Mouse (Mus musculus) stomach, postnatal 0 days (tissue): ENCODE measurements around the gene Senp1. TPM values are rescaled to one million over a fixed set of nuclear protein-coding genes. Genes with fewer than 3 reads are reported as not detected.

Experiments used
- ATAC-seq: fragments of 200-750 bp; cut with Nextera tagmentation; 2 replicates; pipeline ENCODE4 v1.8.0; 2017; ENCODE audit not compliant: low FRiP score, low TSS enrichment
- DNase-seq: peaks from one replicate; pipeline ENCODE4 v3.0.0-alpha.2; 2016; ENCODE audit warnings: low spot score
- H3K27ac ChIP-seq: fragments of 300-500 bp; sonication (generic); replicated peaks from 2 replicates; pipeline ENCODE4 v1.5.1; 2014; ENCODE audit warnings: mild to moderate bottlenecking, control low read depth
- H3K27me3 ChIP-seq: fragments of 300-500 bp; sonication (generic); 2 replicates; pipeline ENCODE4 v1.6.1; 2014; ENCODE audit warnings: low read length; ENCODE audit not compliant: control insufficient read depth, insufficient read depth
- H3K36me3 ChIP-seq: fragments of 300-500 bp; sonication (generic); 2 replicates; pipeline ENCODE4 v1.6.1; 2014; ENCODE audit warnings: low read length, mixed read lengths; ENCODE audit not compliant: control insufficient read depth, insufficient read depth
- H3K4me1 ChIP-seq: fragments of 300-500 bp; sonication (generic); replicated peaks from 2 replicates; pipeline ENCODE4 v1.6.1; 2014; ENCODE audit warnings: antibody characterized with exemption; ENCODE audit not compliant: control insufficient read depth, insufficient read depth
- H3K4me2 ChIP-seq: fragments of 300-500 bp; sonication (generic); replicated peaks from 2 replicates; pipeline ENCODE4 v1.6.1; 2014; ENCODE audit warnings: low read depth, mild to moderate bottlenecking, control low read depth, moderate library complexity
- H3K4me3 ChIP-seq: fragments of 300-500 bp; sonication (generic); 2 replicates; pipeline ENCODE4 v1.5.1; 2014; ENCODE audit warnings: low read depth, low read length, control low read depth
- H3K9ac ChIP-seq: fragments of 300-500 bp; sonication (generic); 2 replicates; pipeline ENCODE4 v1.6.1; 2014; ENCODE audit warnings: mild to moderate bottlenecking, low read length, control low read depth, mixed read lengths
- H3K9me3 ChIP-seq: fragments of 300-500 bp; sonication (generic); 2 replicates; pipeline ENCODE4 v1.6.1; 2016; ENCODE audit warnings: low read length; ENCODE audit not compliant: control insufficient read depth
- CTCF ChIP-seq: IDR thresholded peaks from 2 replicates; pipeline ENCODE4 v1.5.1; 2016; ENCODE audit warnings: antibody characterized with exemption, low read depth, mild to moderate bottlenecking, moderate library complexity
- EP300 ChIP-seq: optimal IDR thresholded peaks from 2 replicates; pipeline ENCODE3; 2016; ENCODE audit warnings: antibody characterized with exemption
- WGBS: fragments of 180-500 bp; shearing (Covaris S2); extraction: QIAGEN DNeasy Blood & Tissue Kit; methylation state at CpG from one replicate; pipeline ENCODE4 v1.1.7; 2014; 5-methylcytosine and 5-hydroxymethylcytosine counted together
- polyA plus RNA-seq: library from polyadenylated mRNA; unstranded; fragments of >200 nt; fragmentation: Nextera tagmentation; extraction: Ambion mirVana; gene quantifications from 2 replicates; pipeline ENCODE4 v1.2.1, GENCODE M21; 2015

Senp1 gene
- polyA plus RNA-seq, 1 experiment from 2014 or later: 10.0 TPM

DNA sequence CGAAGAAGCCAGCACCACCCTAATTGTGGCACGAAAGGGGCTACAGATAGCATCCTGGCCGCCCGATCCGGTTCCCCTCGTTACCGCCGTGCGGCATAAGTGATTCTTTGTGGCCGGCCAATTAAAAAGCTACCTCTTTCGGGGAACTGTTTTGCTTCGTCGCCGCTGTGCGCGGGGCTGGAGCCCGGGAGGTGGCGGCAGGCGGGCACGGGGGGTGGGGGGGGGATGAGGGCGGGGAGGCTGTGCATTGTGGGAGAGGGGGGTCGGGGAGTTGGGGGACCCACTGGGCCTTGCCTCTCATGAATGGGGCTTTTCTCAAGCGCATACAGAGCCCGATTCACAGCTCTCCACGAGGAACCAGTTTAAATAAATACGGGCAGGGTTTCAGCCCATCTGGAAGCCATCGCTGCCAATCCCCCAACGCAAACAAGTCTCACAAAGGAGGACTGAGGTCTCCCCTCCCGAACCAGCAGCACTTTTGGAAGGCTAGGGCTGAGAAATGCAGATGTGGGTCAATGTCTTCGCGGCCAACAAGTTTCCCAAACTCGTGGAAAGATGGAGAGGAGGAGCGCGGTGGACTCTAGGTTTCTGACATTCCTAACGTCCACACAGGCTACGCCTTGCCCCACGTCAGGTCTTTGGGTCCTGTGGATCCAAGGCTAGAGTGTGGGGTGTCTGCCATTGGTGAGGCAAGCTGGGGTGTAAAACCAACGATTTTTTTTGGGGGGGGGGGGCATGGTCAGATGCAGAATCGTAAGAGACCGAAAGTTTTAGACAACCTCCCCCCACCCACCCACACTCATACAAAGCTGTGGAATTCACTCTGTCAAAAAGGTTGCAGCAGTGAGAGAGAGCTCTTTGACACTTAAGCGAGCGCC lies 91.2 kb downstream of the Senp1 start:
- Histone ChIP-seq H3K36me3 (no peaks in the 10 kb centered on the region), H3K4me1 (0 out of 2 replicates have a peak, but pooled peaks cover 3% of the 10 kb centered on the region), H3K27ac (no peak overlapping the region), H3K4me3 (peak overlapping the region; percentile 27), H3K27me3 (peaks cover 35% of the 10 kb centered on the region; the same call in 1 of the 2 replicates), H3K4me2 (peak overlapping the region; percentile 57), H3K9me3 (no peaks in the 10 kb centered on the region), H3K9ac (no peak overlapping the region)
- ATAC-seq (no peak), DNase-seq (no peak)
- TF ChIP-seq CTCF (no peak), EP300 (no peak)
- 1% methylated on average over 42 of the region's 42 CpGs for WGBS

GRCm38 (mm10) chr15:98001321-98002112 lies 92.0 kb downstream of the Senp1 start:
- Histone ChIP-seq H3K4me1 (0 out of 2 replicates have a peak, but pooled peaks cover 3% of the 10 kb centered on the region), H3K4me3 (peak overlapping the region; percentile 27), H3K27ac (no peak overlapping the region), H3K9ac (no peak overlapping the region), H3K36me3 (no peaks in the 10 kb centered on the region), H3K27me3 (peaks cover 35% of the 10 kb centered on the region; the same call in 1 of the 2 replicates), H3K9me3 (no peaks in the 10 kb centered on the region), H3K4me2 (peak overlapping the region; percentile 57)
- TF ChIP-seq CTCF: peak; percentile 38
- no peak for TF ChIP-seq EP300
- ATAC-seq (no peak), DNase-seq (peak; percentile 26)
- 4% methylated on average over 37 of the region's 37 CpGs for WGBS

- Histone ChIP-seq H3K27me3 (peaks cover 35% of the 10 kb centered on the region; the same call in 1 of the 2 replicates), H3K4me1 (0 out of 2 replicates have a peak, but pooled peaks cover 3% of the 10 kb centered on the region), H3K9ac (no peak overlapping the region; the same call in 1 of the 2 replicates), H3K4me3 (no peak overlapping the region), H3K9me3 (no peaks in the 10 kb centered on the region), H3K36me3 (no peaks in the 10 kb centered on the region), H3K4me2 (no peak overlapping the region), H3K27ac (no peak overlapping the region)
- no peak for ATAC-seq
- 25% methylated on average over 7 of the region's 7 CpGs for WGBS
- no peak for DNase-seq
- TF ChIP-seq EP300: no peak
- no peak for TF ChIP-seq CTCF
Observed at GRCm38 (mm10) chr15:97999991-98000390, 93.6 kb downstream of the Senp1 start.

DNA sequence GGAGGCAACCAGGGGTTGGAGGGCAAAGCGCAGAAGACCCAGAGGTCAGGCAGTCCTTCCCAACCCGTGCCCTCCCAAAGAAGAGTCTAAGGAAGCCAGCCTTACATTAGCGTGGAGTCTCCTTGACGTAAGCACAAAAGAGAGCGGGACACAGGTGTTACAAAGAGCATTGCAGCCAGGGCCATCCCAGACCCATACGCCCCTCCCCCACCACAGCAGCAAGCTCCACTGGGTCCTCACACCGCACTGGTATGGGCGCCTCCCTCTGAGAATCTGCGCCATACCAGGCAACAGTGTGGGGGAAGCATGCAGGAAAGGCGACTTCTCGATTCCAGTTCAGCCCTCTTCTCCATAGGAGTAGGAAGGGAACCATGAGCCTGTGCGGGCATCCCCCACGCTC lies 94.0 kb downstream of the Senp1 start:
- WGBS: 39% methylated on average over 13 of the region's 13 CpGs
- H3K27me3 ChIP-seq: peaks cover 32% of the 10 kb centered on the region; the same call in 1 of the 2 replicates

GRCm38 (mm10) chr15:97996716-97997256 lies 96.8 kb downstream of the Senp1 start:
- Histone ChIP-seq H3K27ac (no peak overlapping the region), H3K4me3 (no peak overlapping the region), H3K9me3 (no peaks in the 10 kb centered on the region), H3K36me3 (no peaks in the 10 kb centered on the region), H3K4me2 (no peak overlapping the region), H3K27me3 (peaks cover 19% of the 10 kb centered on the region; the same call in 1 of the 2 replicates), H3K9ac (no peak overlapping the region), H3K4me1 (no peaks in the 10 kb centered on the region)
- no peak for TF ChIP-seq EP300
- TF ChIP-seq CTCF: no peak
- ATAC-seq (no peak), DNase-seq (no peak)
- 47% methylated on average over 13 of the region's 13 CpGs for WGBS

More for the DNA sequence above, 94.0 kb downstream of the Senp1 start:
- Histone ChIP-seq H3K9me3 (no peaks in the 10 kb centered on the region), H3K4me1 (0 out of 2 replicates have a peak, but pooled peaks cover 3% of the 10 kb centered on the region), H3K9ac (no peak overlapping the region; the same call in 1 of the 2 replicates), H3K36me3 (no peaks in the 10 kb centered on the region), H3K27ac (no peak overlapping the region), H3K4me2 (no peak overlapping the region), H3K4me3 (no peak overlapping the region)
- ATAC-seq (no peak), DNase-seq (no peak)
- TF ChIP-seq CTCF (no peak), EP300 (no peak)
